Mouse (Mus musculus) CH12.LX (cell line): ENCODE results near the gene Hectd1.

Experiments
- MAFK ChIP-seq: IDR thresholded peaks from 2 replicates; pipeline ENCODE4 v1.6.1; 2011; ENCODE audit warnings: low read length, improper control_type of control experiment; ENCODE audit not compliant: insufficient replicate concordance
- NELFE ChIP-seq: IDR thresholded peaks from 2 replicates; pipeline ENCODE4 v1.6.1; 2011; ENCODE audit warnings: low read depth, low read length, improper control_type of control experiment

GRCm38 (mm10) chr12:51830671-51831070 lies 1.3 kb upstream of the Hectd1 start:
- no peak for TF ChIP-seq MAFK
- TF ChIP-seq NELFE = no peak
